ENCODE assay signal across 22 mouse cellular contexts in the genomic region with DNA sequence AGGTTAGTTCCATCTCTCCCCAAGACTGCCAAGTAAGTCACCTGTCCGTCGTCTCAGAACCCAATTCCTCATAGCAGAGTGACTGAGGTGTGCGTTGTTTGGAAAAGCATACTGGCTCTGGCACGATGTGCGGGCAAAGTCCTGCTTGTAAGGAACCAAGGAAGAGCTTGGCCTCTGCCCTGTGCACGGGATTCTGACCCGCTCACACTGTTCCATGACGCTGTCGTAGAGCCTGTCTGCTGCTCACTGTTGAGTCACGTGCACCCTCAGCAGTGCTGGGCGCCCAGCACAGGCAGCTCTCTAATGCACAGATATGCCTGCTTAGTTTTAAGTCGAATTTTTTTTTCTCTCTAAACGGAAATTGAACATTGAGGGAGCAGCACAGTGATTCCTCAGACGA. TPM values are rescaled to one million over a fixed set of nuclear protein-coding genes. Genes with fewer than 3 reads are reported as not detected.
DNase-seq lines count a peak whose midpoint lies in the region; ATAC-seq and TF ChIP-seq lines count a peak whose summit lies in the region.
"Had no signal": no experiment of that assay in that cellular context is flagged by ENCODE, and none has a peak within 500 bp of the region (broad histone marks: within the 10 kb centered on the region; RNA-seq: fewer than 3 reads in every experiment).

No protein-coding gene starts in this region.

- peak; percentile 86 for ATAC-seq in intestine, postnatal 0 days
- no peak for ATAC-seq in hindbrain, embryonic 11.5 days (ENCODE audit: low FRiP score)
- ATAC-seq: CD4-positive, CD25-positive, alpha-beta regulatory T cell, adult 4 months; forebrain, embryonic 15.5 days had no signal

- no peak overlapping the region for H3K9ac ChIP-seq in intestine, postnatal 0 days (ENCODE audit: low read depth, low read length)
- H3K9ac ChIP-seq in hindbrain, embryonic 11.5 days (ENCODE audit: low read depth, low read length) = no peak overlapping the region
- H3K9ac ChIP-seq: embryonic facial prominence, embryonic 12.5 days; forebrain, embryonic 15.5 days; hindbrain, embryonic 14.5 days had no signal

- no peak overlapping the region for H3K27ac ChIP-seq in intestine, postnatal 0 days (ENCODE audit: low read depth, low read length)
- H3K27ac ChIP-seq in hindbrain, embryonic 11.5 days (ENCODE audit: low read depth, low read length) = no peak overlapping the region
- H3K27ac ChIP-seq: embryonic facial prominence, embryonic 12.5 days; forebrain, embryonic 15.5 days; heart, embryonic 10.5 days; hindbrain, embryonic 14.5 days had no signal

- 54% methylated on average over 14 of the region's 14 CpGs for WGBS in intestine, postnatal 0 days
- 91% methylated on average over 14 of the region's 14 CpGs for WGBS in hindbrain, embryonic 11.5 days

- H3K27me3 ChIP-seq in intestine, postnatal 0 days (replicated peaks; ENCODE audit: control insufficient read depth, insufficient read depth, low read length) = no peaks in the 10 kb centered on the region
- no peaks in the 10 kb centered on the region for H3K27me3 ChIP-seq in hindbrain, embryonic 11.5 days (ENCODE audit: control insufficient read depth, insufficient read depth, low read length)
- H3K27me3 ChIP-seq: embryonic facial prominence, embryonic 12.5 days; forebrain, embryonic 15.5 days had no signal

- H3K36me3 ChIP-seq in intestine, postnatal 0 days (ENCODE audit: control insufficient read depth, insufficient read depth) = no peaks in the 10 kb centered on the region
- H3K36me3 ChIP-seq in hindbrain, embryonic 11.5 days (ENCODE audit: control insufficient read depth, insufficient read depth, low read length) = no peaks in the 10 kb centered on the region
- H3K36me3 ChIP-seq: embryonic facial prominence, embryonic 12.5 days; forebrain, embryonic 15.5 days; G1E; heart, embryonic 10.5 days had no signal

- TF ChIP-seq CTCF in intestine, postnatal 0 days (IDR thresholded peaks at IDR 0.05; ENCODE audit: low read depth) = no peak

- peak; percentile 50 for DNase-seq in heart, adult 11 months
- DNase-seq in heart, postnatal 4 days = no peak
- peak; percentile 33 to 47 for DNase-seq in kidney, adult 8-10 months
- no peak for DNase-seq in kidney, postnatal 10 days
- no peak for DNase-seq in right cerebral cortex, postnatal 4 days
- DNase-seq in hindbrain, embryonic 11.5 days (ENCODE audit: low spot score) = no peak
- DNase-seq: adrenal gland, adult 8-10 months; adrenal gland, postnatal 36 days; B cell, adult 2 months; cerebellum, adult 2 months; cerebellum, postnatal 14 days; gastrocnemius, postnatal 36 days; heart, adult 18-20 months; heart, postnatal 10 days had no signal

- no peaks in the 10 kb centered on the region for H3K9me3 ChIP-seq in intestine, postnatal 0 days (ENCODE audit: control insufficient read depth)
- no peaks in the 10 kb centered on the region for H3K9me3 ChIP-seq in hindbrain, embryonic 11.5 days (ENCODE audit: control insufficient read depth, low read length)
- H3K9me3 ChIP-seq: embryonic facial prominence, embryonic 12.5 days; forebrain, embryonic 15.5 days; heart, embryonic 10.5 days had no signal

- H3K4me1 ChIP-seq in intestine, postnatal 0 days (replicated peaks; ENCODE audit: control insufficient read depth, insufficient read depth, low read length) = 0 out of 2 replicates have a peak, but pooled peaks cover 7% of the 10 kb centered on the region
- H3K4me1 ChIP-seq in hindbrain, embryonic 11.5 days (replicated peaks; ENCODE audit: control insufficient read depth, insufficient read depth, low read length) = no peaks in the 10 kb centered on the region
- H3K4me1 ChIP-seq: forebrain, embryonic 15.5 days had no signal

- H3K4me3 ChIP-seq in intestine, postnatal 0 days (ENCODE audit: low read depth, low read length) = no peak overlapping the region
- H3K4me3 ChIP-seq in hindbrain, embryonic 11.5 days (ENCODE audit: low read depth, low read length) = no peak overlapping the region
- H3K4me3 ChIP-seq: embryonic facial prominence, embryonic 12.5 days; forebrain, embryonic 15.5 days; heart, embryonic 10.5 days had no signal

- H3K4me2 ChIP-seq in intestine, postnatal 0 days (replicated peaks; ENCODE audit: low read depth) = no peak overlapping the region
- H3K4me2 ChIP-seq in hindbrain, embryonic 11.5 days (replicated peaks; ENCODE audit: low read depth, low read length) = no peak overlapping the region
- H3K4me2 ChIP-seq: embryonic facial prominence, embryonic 12.5 days; forebrain, embryonic 15.5 days; hindbrain, embryonic 14.5 days had no signal

RNA-seq across cellular contexts. Expression of gene Rerg, which starts 17.3 kb away (rescaled TPM):
- total RNA-seq in heart, postnatal 4 days (2021) = 1 to 10 TPM; 7.0 to 9.1 TPM
- polyA plus RNA-seq in intestine, postnatal 0 days (2015; fragmentation: Nextera tagmentation; extraction: Ambion mirVana) = 11.6 and 11.8 TPM in 2 replicates
- 1.9 and 2.2 TPM in 2 replicates for polyA plus RNA-seq in hindbrain, embryonic 11.5 days (2014; fragmentation: Nextera tagmentation; extraction: Ambion mirVana)
- total RNA-seq: hematopoietic stem cell, adult 5-6 weeks had no signal
- polyA plus RNA-seq: CD4-positive, CD25-positive, alpha-beta regulatory T cell, adult 4 months; G1E had no signal

Comparison
In these comparisons a context has a peak if more than half of its experiments do, and no peak if none do; other contexts are left out.
1. DNase-seq: peak in heart, adult 11 months (single experiment) and kidney, adult 8-10 months (2 of 2); none in heart, postnatal 4 days (single experiment), kidney, postnatal 10 days (single experiment), right cerebral cortex, postnatal 4 days (single experiment) and hindbrain, embryonic 11.5 days (single experiment).